Mouse (Mus musculus) embryonic fibroblast, embryonic 13.5 days (primary cell): ENCODE data around the gene Ap5z1. TPM values are rescaled to one million over a fixed set of nuclear protein-coding genes. Genes with fewer than 3 reads are reported as not detected.

Experiments used
- H3K27ac ChIP-seq: 2 replicates; pipeline ENCODE4 v1.5.1; 2012; ENCODE audit warnings: low read length, control low read depth, inconsistent platforms; ENCODE audit not compliant: insufficient read depth
- H3K4me1 ChIP-seq: 2 replicates; pipeline ENCODE4 v1.6.1; 2011; ENCODE audit warnings: low read length; ENCODE audit not compliant: control insufficient read depth, insufficient read depth
- H3K4me3 ChIP-seq: 2 replicates; pipeline ENCODE4 v1.5.1; 2011; ENCODE audit warnings: mild to moderate bottlenecking, control low read depth, low read length; ENCODE audit not compliant: insufficient read depth
- CTCF ChIP-seq: IDR thresholded peaks from 2 replicates; pipeline ENCODE4 v1.5.1; 2011; ENCODE audit warnings: mild to moderate bottlenecking, control low read depth, low read length, moderate library complexity, borderline replicate concordance; ENCODE audit not compliant: insufficient read depth
- POLR2A ChIP-seq: IDR thresholded peaks from 2 replicates; pipeline ENCODE4 v1.6.1; 2011; ENCODE audit warnings: low read depth, mild to moderate bottlenecking, control low read depth, low read length, moderate library complexity
- polyA plus RNA-seq: library from polyadenylated mRNA; stranded (reverse); fragments of >200 nt; gene quantifications from 2 replicates; pipeline ENCODE4 v1.2.4, GENCODE M21; 2011; ENCODE audit warnings: low read depth; ENCODE audit not compliant: missing spikeins, insufficient read length

Ap5z1 gene
- polyA plus RNA-seq, 1 experiment = 10.1 TPM

DNA sequence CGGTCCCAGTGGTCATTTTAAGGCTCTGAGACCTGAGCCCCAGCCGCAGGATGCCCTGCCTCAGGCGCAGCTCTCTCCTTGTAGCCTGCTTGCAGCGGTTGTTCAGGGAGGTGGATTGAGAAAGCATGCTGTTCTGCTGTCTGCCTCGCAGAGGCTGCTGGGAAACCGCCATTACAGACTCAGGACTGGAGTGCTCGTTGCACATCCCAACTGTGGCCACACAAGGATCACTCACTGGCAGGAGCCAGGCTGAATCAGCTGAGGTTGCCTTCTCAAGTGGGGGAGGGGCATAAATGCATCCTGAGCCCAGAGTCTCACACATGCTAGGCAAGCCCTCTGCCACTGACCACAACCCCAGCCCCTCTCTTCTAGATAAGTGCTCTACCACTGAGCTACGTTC lies 18.0 kb upstream of the Ap5z1 start:
- TF ChIP-seq CTCF (no peak), POLR2A (no peak)
- Histone ChIP-seq H3K4me1 (peaks cover 17% of the 10 kb centered on the region), H3K27ac (no peak overlapping the region), H3K4me3 (no peak overlapping the region)

DNA sequence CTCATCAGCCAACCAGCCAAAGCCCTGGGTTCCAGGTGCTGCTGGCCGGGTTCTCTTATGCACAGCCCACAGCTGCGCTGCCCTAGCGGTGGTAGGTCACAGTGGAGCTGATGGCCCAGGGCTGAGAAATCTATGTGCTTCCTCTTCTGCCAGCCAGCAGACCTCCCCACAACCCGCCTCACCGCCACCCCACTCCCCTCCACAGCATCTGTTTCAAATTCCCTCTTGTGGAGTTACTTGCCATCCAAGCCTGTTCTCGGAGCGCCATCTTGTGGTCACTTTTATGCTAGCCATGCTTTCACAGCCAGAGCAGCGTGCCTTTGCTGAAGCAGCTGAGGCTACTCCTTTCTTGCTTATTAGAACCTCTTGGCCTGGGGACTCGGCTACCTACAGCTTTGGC lies 15.7 kb upstream of the Ap5z1 start:
- H3K4me1 ChIP-seq = 0 out of 2 replicates have a peak, but pooled peaks cover 3% of the 10 kb centered on the region
- no peak overlapping the region for H3K27ac ChIP-seq
- no peak overlapping the region for H3K4me3 ChIP-seq
- TF ChIP-seq CTCF (peak; percentile 76; the same call in 1 of the 2 replicates), POLR2A (no peak)

DNA sequence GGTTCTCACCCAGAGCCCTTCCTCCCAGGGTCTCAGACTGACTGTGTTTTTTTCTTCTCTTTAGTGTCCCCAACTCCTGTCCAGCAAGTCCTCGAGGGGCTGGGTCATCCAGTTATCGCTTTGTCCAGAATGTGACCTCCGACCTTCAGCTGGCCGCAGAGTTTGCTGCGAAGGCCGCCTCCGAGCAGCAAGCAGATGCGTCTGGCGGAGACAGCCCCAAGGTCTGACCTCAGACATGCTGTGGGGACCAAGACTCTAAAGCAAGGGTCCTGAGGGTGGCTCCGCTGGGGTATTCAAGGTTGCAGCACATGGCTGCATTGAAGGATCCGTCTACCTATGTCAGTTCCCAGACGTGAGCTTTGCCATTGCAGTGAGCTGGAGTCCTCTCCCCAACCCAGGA lies 15.1 kb upstream of the Ap5z1 start:
- TF ChIP-seq CTCF (no peak), POLR2A (no peak)
- Histone ChIP-seq H3K4me1 (0 out of 2 replicates have a peak, but pooled peaks cover 3% of the 10 kb centered on the region), H3K4me3 (no peak overlapping the region), H3K27ac (no peak overlapping the region)

DNA sequence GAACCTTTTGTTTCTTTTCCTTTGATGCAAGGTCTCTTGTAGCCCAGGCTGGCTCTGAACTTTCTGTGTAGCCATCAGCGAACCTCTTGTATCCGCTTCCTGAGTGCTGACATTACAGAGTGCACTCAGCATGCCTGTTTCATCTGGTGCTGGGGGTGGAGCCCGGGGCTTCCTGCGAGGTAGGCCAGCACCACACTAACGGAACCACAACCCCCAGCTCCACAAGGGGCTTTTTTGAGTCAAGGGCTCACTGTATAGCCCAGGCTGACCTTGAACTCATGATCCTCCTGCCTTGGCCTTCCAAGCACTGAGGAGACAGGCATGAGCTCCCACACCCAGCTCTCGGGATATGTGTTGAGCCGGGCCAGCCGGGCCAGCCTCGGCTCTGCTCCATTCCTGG lies 12.9 kb upstream of the Ap5z1 start:
- Histone ChIP-seq H3K4me3 (no peak overlapping the region), H3K4me1 (no peaks in the 10 kb centered on the region), H3K27ac (no peak overlapping the region)
- no peak for TF ChIP-seq CTCF
- no peak for TF ChIP-seq POLR2A

DNA sequence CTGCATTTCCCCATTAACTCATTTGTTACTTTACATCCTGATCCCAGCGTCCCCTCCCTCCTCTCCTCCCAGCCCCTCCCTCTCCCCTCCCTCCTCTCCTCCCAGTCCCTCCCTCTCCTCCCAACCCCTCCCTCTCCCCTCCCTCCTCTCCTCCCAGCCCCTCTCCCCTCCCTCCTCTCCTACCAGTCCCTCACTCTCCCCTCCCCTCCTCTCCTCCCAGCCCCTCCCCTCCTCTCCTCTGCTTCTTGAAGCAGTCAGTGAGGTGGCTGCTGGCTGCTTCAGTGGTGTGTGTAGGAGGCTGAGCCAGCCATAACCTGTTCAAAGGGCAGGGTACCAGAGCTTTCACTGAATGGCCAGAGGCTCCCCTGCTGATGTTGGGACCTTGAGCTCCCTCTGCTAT lies 12.0 kb upstream of the Ap5z1 start:
- H3K4me3 ChIP-seq = no peak overlapping the region
- H3K27ac ChIP-seq = no peak overlapping the region
- no peaks in the 10 kb centered on the region for H3K4me1 ChIP-seq
- no peak for TF ChIP-seq CTCF
- no peak for TF ChIP-seq POLR2A

DNA sequence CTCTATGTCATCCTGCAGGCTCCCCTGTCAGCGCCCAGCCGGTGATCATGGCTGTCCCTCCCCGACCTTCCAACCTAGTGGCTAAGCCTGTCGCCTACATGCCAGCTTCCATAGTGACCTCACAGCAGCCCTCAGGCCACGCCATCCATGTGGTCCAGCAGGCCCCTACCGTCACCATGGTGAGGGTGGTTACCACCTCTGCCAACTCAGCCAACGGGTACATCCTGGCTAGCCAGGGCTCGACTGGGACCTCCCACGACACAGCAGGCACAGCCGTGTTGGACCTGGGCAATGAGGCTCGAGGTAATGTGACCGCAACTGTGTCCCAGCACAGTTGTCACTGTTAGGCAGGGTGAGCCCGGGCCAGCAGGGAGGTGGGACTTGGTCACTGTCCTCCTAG lies 10.0 kb upstream of the Ap5z1 start:
- Histone ChIP-seq H3K4me3 (no peak overlapping the region), H3K27ac (no peak overlapping the region), H3K4me1 (peaks cover 4% of the 10 kb centered on the region; the same call in 1 of the 2 replicates)
- TF ChIP-seq CTCF (no peak), POLR2A (no peak)

DNA sequence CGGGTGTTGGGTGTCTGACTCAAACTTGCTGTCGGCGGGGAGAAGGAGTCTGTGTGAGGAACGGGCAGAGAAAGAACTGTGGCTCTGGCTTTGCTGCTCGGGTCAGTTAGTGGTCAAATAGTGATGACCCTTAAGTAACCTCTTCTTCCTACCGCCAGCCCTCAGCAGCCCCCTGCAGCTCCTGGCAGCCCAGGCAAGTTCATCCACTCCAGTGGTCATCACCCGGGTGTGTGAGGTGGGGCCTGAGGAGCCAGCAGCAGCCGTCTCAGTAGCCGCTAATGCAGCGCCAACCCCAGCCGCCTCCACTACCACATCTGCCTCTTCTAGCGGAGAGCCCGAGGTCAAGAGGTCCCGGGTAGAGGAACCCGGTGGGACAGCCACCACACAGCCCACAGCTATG lies 7.4 kb upstream of the Ap5z1 start:
- TF ChIP-seq POLR2A (no peak), CTCF (no peak)
- Histone ChIP-seq H3K27ac (peak overlapping the region; percentile 72; the same call in 1 of the 2 replicates), H3K4me1 (peaks cover 4% of the 10 kb centered on the region; the same call in 1 of the 2 replicates), H3K4me3 (no peak overlapping the region)

DNA sequence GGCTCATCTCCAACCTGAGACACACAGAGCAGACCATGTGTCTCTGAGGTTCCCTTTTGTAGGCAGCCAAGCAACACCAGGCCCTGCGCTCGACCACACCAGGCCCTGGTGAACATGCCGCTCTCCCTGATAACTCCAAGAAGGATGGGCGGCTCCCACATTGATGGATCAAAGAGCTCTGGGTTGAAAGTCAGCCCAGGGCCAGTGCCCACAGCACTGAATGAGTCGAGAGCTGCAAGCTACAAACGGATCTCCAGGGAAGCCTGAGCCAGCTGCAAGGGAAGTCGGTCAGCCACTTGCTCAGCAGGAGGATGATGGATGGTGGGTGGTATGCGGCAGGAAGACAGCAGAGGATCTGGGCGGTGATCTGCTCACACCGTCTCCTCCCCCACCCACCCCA lies 6.4 kb upstream of the Ap5z1 start:
- Histone ChIP-seq H3K27ac (peak overlapping the region; percentile 72), H3K4me3 (no peak overlapping the region), H3K4me1 (peaks cover 4% of the 10 kb centered on the region; the same call in 1 of the 2 replicates)
- TF ChIP-seq CTCF (no peak), POLR2A (no peak)

DNA sequence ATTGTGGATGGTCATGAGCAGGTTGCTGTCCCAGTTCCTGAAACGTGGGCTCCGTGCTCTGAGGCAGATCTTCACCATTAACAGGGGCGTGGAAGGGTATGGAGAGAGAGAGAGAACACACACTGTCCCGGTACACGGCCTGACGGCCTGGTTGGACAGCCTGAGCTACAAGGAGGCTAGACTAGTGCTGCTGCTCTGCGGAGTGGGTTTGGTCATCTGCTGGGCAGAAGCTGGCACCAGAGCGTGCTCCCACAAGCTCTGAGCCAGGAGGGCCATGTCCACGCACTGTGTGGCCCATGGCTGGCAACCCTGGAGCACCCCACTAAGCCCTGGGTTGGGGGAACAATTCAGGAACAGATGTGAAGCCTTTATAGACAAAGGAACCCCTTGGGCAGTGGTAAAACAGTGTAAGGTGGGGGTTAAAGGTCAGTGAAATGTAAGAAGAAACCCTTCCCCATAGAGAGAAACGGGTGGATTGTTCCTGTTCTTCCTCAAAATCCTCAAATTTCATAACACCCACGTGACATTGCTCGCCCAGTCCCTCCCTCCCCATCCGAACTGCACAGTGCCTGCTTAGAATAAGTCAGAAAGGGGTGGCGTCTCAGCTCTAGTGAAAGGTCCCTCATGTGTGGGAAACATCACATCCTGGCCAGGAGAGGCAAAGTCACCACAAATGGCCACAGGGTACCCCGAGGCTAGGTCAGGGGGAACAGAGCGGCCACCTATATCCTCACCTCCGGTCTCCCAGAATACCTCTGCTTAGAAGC lies 4.8 kb upstream of the Ap5z1 start:
- H3K27ac ChIP-seq = no peak overlapping the region
- TF ChIP-seq CTCF = no peak
- TF ChIP-seq POLR2A = no peak

DNA sequence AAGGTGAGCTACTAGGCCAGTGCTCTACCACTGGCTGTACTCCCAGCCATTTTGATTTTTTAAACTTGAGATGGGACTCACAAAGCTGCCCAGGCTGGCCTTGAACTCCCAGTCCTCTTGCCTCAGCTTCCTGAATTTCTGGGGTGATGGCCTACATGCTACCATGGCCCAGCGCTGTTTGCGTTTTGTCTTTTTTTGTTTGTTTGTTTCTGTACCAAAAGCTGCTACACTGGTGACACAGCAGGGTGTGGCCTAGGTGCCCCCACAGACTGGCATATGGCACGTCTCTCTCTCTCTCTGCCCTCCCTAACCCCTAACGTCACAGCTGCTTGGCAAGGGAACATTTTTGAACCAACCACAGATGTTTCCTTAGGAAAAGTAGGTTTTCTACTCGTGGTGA lies 3.9 kb upstream of the Ap5z1 start:
- Histone ChIP-seq H3K4me1 (peaks cover 6% of the 10 kb centered on the region), H3K4me3 (no peak overlapping the region), H3K27ac (no peak overlapping the region)
- TF ChIP-seq POLR2A (no peak), CTCF (no peak)

More for the DNA sequence above, 4.8 kb upstream of the Ap5z1 start:
- Histone ChIP-seq H3K4me1 (peaks cover 4% of the 10 kb centered on the region), H3K4me3 (no peak overlapping the region)
